Mouse (Mus musculus) neural tube, embryonic 10.5 days (tissue): Measurements from ENCODE around the gene Adnp.

Source experiments
- DNase-seq: peaks from one replicate; pipeline ENCODE4 v3.0.0-alpha.2; 2017; ENCODE audit warnings: low spot score; ENCODE audit errors: extremely low spot score

The Adnp gene

DNA sequence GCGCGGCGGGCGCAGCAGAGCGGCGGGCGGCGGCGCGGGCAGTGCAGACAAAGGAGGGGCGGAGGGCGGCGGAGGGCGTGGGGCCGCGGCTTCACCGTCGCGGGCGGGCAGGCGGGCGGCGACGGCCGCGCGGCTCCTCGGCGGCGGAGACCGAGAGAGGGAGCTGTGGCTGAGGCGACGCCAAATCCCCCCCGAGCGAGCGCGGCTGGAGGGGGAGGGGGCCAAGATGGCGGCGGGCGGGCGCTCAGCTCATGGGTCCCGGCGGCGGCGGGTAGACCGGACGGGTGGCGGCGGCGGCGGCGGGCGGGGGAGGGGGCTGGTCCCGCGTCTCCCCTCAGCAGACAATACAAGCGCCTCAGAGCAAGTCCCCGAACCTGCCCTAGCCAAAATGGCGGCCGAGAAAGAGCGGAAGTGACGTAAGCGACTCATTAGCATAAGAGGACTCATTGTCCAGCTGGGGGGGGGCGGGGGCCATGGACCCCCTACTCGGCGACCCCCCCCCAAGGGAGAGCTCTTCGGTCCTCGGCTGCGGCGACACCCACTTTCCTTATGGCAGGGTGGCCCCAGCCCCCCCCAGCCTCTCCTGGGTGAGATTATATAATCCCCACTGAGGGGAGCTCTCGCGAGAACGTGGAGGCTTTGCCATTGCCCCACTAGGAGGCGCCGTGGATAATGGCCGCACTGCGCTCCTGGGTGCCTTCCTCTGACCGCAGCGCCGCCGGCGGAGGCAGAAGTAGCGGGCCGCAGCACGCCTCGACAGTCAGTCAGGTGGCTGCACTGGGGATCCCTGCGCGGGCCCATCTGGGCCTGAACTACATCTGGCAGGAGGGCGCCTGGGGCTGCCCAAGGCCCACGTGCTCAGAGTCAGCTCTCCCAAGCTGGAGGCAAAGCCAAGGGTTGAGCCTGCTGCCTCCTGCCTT is at the start of gene Adnp:
Gene Adnp, minus strand, starts transcription at position 388 of the 920 bp plus-strand sequence.
- peak; percentile 98 for DNase-seq

- DNase-seq, result no peak
These were observed 49.6 kb upstream of the Adnp start for GRCm38 (mm10) chr2:168256506-168256905.

- no peak for DNase-seq
These were observed 46.9 kb upstream of the Adnp start for GRCm38 (mm10) chr2:168253822-168254221.

GRCm38 (mm10) chr2:168252639-168253292 is 45.9 kb upstream of the Adnp start:
- DNase-seq, result peak; percentile 56

DNA sequence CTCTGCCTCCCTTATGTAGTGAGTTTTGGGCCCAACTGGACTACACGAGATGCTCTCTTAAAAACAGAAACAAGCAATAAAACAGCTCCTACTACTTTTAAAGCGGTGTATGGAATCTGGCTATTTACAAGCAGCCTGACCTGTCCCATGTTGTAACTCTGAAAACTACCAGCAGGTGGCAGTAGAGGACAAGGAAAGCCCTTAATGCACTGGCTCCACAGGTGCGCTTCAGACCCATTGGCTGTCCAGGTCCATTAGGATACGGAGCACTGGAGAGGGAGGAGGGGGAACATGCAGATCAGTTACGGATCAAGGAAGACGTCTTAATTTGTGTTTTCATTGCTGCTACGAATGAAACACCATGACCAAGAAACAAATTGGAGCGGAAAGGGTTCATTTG is 43.4 kb upstream of the Adnp start:
- peak; percentile 89 for DNase-seq

- no peak for DNase-seq
These were observed 41.9 kb upstream of the Adnp start for GRCm38 (mm10) chr2:168248856-168249245.

DNA sequence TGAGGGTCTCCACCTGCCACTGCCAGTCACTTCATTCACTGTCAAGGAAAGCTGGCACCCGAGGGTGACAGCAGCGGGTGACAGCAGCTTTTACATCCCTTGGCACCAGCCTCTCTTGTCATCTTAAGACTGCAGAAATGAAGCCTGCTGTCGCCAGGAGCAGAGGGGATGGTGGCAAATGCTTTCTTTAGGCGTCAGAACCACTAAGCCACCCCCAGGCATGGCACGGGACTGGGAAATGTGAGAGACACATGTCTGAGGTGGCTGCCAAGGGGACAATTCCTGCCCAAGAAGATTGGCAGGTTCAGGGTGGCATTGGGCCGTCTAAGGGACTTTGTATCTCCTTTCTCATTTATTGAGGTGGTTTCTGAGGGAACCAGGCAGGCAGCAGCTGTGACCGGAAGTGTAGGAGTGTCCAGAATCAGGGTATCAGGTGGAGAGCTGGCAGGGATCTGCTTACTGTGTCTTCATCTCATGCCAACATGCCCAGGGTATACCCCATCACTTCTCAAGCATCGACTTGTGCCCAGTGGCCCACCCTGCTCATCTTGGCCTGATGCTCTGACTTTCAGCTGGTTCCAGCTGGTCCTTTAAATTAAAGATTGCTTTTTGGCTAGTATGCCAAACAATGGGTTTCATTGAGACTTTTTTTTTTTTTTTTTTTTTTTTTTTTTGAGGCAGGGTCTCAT is 41.4 kb upstream of the Adnp start:
- no peak for DNase-seq

- no peak for DNase-seq
These were observed 38.7 kb upstream of the Adnp start for GRCm38 (mm10) chr2:168245571-168245970.

DNA sequence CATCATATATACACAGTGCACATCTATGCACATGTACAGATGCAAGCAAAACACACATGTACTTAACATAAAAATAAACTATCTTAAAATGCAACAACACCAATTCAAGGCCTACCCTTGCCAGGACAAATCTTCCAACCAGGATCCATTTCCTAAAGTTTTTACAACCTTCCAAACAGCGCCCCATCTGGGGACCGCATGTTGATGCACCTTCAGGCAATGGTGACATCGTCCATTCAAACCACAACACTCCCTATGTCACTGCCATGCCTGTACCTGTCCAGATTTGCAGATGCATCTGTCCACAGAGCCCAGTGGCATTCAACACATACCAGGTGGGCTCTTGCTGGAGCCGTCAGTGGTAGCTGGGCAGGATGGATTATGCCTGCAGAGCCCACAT is 36.4 kb upstream of the Adnp start:
- no peak for DNase-seq

DNA sequence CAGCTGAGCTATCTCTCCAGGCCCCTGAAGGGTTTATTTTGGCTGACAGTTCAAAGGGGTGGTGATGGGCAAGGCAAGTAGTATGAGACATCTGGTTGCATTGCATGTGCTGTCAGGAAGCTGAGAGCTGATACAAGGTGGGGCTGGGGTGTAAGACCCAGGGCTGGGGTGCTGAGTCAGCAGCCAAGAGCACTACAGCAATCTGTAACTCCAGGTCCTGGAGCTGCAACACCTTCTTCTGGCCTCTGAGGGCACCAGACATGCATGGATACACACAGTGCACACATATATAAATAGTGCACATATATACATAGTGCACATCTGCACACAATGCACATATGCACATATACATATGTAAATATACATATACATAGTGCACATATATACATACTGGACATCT is 35.9 kb upstream of the Adnp start:
- DNase-seq, result no peak

DNA sequence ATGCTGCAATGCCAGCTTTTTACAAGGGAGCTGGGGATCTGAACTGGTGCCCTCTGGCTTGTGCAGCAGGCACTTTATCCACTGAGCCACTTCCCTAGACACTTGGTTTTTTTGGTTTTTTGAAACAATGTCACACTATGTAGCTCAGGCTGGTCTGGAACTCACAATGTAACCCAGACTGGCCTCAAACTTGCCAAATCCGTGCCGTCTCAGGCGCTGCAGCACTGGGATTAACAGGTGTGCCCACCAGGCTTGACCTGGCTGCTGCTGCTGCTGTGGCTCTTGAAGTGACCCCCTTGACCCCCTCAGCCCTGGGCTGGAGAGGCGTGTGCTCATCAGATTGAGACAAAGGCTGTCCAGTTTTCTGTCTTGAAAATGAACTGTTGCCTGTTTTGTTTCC is 31.4 kb upstream of the Adnp start:
- DNase-seq, result no peak

GRCm38 (mm10) chr2:168233286-168233685 is 26.4 kb upstream of the Adnp start:
- DNase-seq, result no peak

DNA sequence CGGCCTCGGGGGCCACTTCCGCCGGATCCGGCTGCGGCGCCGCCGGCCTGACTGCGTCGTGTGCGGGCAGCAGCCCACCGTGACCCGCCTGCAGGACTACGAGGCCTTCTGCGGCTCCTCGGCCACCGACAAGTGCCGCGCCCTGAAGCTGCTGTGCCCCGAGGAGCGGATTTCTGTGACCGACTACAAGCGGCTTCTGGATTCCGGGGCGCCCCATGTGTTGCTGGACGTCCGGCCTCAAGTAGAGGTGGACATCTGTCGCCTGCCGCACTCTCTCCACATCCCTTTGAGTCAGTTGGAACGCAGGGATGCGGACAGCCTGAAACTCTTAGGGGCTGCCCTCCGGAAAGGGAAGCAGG is 24.5 kb upstream of the Adnp start:
- no peak for DNase-seq

DNA sequence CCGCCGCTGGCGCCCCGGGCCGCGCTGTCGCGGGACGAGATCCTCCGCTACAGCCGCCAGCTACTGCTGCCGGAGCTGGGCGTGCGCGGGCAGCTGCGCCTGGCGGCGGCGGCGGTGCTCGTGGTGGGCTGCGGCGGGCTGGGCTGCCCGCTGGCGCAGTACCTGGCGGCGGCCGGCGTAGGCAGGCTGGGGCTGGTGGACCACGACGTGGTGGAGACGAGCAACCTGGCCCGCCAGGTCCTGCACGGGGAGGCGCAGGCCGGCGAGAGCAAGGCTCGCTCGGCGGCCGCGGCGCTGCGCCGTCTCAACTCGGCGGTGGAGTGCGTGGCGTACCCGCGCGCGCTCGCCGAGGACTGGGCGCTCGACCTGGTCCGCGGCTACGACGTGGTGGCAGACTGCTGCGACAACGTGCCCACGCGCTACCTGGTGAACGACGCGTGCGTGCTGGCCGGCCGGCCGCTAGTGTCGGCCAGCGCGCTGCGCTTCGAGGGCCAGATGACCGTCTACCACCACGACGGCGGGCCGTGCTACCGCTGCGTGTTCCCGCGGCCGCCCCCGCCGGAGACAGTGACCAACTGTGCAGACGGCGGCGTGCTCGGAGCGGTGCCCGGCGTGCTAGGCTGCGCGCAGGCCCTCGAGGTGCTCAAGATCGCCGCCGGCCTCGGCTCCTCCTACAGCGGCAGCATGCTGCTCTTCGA is 24.0 kb upstream of the Adnp start:
- DNase-seq, result peak; percentile 28

- DNase-seq, result peak; percentile 96
These were observed 23.3 kb upstream of the Adnp start, which contains the start of the genes Gm20716, Dpm1 and Mocs3 for GRCm38 (mm10) chr2:168230026-168230728. Gene Gm20716, minus strand, starts transcription at chr2:168230364. Gene Dpm1, minus strand, starts transcription at chr2:168230591. Gene Mocs3, plus strand, starts transcription at chr2:168230622.

- no peak for DNase-seq
These were observed 22.5 kb upstream of the Adnp start for GRCm38 (mm10) chr2:168229116-168230025.

- DNase-seq, result no peak
These were observed 16.4 kb upstream of the Adnp start for GRCm38 (mm10) chr2:168223326-168223725.

DNA sequence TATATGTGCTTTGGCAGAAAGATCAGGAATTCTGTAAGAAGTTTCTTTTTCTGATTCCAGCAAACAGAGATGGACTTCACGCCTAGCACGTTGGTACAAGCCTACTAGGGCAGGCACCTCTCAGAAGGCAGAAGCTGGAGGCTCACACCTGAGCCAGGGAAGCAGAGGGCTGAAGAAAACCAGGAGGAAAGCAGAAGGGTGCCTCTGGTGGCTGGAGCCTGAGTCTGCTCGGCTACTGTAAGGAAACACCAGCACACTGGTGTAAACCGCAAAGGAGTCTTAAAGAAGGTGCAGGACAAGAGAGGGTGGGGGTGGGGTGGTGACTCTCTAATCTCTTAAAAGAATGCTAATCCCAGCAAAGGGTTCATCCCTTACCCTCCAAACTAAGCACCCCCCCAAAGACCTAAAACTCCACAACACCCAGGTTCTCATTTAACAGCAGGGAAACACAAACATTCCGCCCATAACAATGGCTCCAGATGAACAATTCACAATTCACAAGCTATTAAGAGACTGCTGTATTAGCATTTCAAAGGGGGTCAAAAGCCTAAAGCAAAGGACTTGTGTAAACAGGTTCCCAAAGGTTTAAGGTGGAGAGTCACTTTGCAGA is 7.0 kb upstream of the Adnp start:
- DNase-seq, result no peak

DNA sequence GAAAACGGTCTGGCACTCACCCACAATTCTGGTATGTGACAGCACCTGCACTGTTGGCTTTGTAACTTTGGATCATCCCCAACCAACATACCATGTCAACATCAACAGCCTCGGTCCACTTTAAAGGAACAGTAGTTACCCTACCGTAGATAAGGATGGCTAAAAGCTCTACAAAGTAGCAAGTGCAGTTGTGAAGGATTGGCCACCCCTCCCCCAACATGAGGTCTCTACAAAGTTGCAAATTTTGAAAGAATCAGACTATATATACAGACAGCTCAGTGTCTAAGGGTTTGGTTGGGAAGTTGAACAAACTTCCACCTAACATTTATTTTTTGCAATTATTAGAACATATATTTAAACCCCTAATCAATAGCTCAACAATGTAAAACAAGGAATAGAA is 971 bp upstream of the Adnp start:
- DNase-seq, result no peak
